Mouse (Mus musculus) intestine, embryonic 14.5 days (tissue): Measurements from ENCODE around the gene Tlr11. TPM values are rescaled to one million over a fixed set of nuclear protein-coding genes. Genes with fewer than 3 reads are reported as not detected.

Experiments used
- ATAC-seq: fragments of 200-750 bp; cut with Nextera tagmentation; replicated peaks from 2 replicates; pipeline ENCODE4 v1.8.0; 2017; ENCODE audit warnings: low read depth, moderate number of reproducible peaks, moderate TSS enrichment, moderate library complexity; ENCODE audit not compliant: low FRiP score, low TSS enrichment
- DNase-seq: peaks from one replicate; pipeline ENCODE4 v3.0.0-alpha.2; 2018; ENCODE audit warnings: low spot score
- H3K27ac ChIP-seq: fragments of 300-500 bp; sonication (generic); 2 replicates; pipeline ENCODE4 v1.5.1; 2014; ENCODE audit warnings: low read depth, mild to moderate bottlenecking, control low read depth
- H3K27me3 ChIP-seq: fragments of 300-500 bp; sonication (generic); replicated peaks from 2 replicates; pipeline ENCODE4 v1.6.1; 2014; ENCODE audit warnings: low read length, control low read depth; ENCODE audit not compliant: control insufficient read depth, insufficient read depth
- H3K36me3 ChIP-seq: fragments of 300-500 bp; sonication (generic); 2 replicates; pipeline ENCODE4 v1.6.1; 2014; ENCODE audit warnings: low read length, control low read depth; ENCODE audit not compliant: control insufficient read depth, insufficient read depth
- H3K4me1 ChIP-seq: fragments of 300-500 bp; sonication (generic); replicated peaks from 2 replicates; pipeline ENCODE4 v1.6.1; 2014; ENCODE audit warnings: low read length, control low read depth, mixed read lengths; ENCODE audit not compliant: control insufficient read depth, insufficient read depth
- H3K4me2 ChIP-seq: fragments of 300-500 bp; sonication (generic); 2 replicates; pipeline ENCODE4 v1.6.1; 2014; ENCODE audit warnings: low read length
- H3K4me3 ChIP-seq: fragments of 300-500 bp; sonication (generic); 2 replicates; pipeline ENCODE4 v1.5.1; 2014; ENCODE audit warnings: low read depth, low read length, control low read depth, mixed read lengths
- H3K9ac ChIP-seq: fragments of 300-500 bp; sonication (generic); 2 replicates; pipeline ENCODE4 v1.6.1; 2014; ENCODE audit warnings: mild to moderate bottlenecking, low read length
- H3K9me3 ChIP-seq: fragments of 300-500 bp; sonication (generic); 2 replicates; pipeline ENCODE4 v1.6.1; 2016; ENCODE audit warnings: low read length, control low read depth; ENCODE audit not compliant: control insufficient read depth
- WGBS: fragments of 180-500 bp; shearing (Covaris S2); extraction: QIAGEN DNeasy Blood & Tissue Kit; methylation state at CpG from one replicate; pipeline ENCODE4 v1.1.7; 2014; 5-methylcytosine and 5-hydroxymethylcytosine counted together
- polyA plus RNA-seq: library from polyadenylated mRNA; unstranded; fragments of >200 nt; fragmentation: Nextera tagmentation; extraction: Ambion mirVana; gene quantifications from 2 replicates; pipeline ENCODE4 v1.2.1, GENCODE M21; 2014

The Tlr11 gene
- not detected in 2 replicates for polyA plus RNA-seq

DNA sequence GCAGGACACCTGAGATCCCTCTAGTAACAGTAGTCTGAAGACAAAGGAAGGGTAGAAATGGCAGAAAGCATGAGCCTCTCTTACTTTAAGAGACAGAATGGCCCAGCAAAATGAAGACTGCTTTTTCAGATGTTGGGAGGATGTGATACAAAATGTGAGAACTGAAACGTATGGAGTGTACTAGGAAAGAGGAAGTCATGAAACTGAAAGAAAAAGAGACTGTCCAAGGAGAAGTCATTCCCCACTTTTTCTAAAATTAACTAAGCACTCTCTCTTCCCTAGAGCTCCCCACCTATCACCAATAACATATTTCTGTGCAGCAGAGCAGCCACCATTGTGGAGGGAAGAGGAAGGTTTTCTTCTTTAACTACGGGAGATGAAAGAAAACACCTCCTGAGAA, at the start of gene Tlr11:
TSS of gene Tlr11 (plus strand) at position 322 of the 400 bp plus-strand sequence.
- Histone ChIP-seq H3K36me3 (no peaks in the 10 kb centered on the region), H3K4me2 (no peak within 1 kb of the TSS), H3K4me3 (no peak within 1 kb of the TSS), H3K27me3 (no peaks in the 10 kb centered on the region), H3K4me1 (no peaks in the 10 kb centered on the region), H3K9me3 (no peaks in the 10 kb centered on the region), H3K27ac (no peak within 1 kb of the TSS), H3K9ac (no peak within 1 kb of the TSS)
- no peak for DNase-seq
- ATAC-seq: no peak
- WGBS: 80% methylated on average over 2 of the region's 2 CpGs

DNA sequence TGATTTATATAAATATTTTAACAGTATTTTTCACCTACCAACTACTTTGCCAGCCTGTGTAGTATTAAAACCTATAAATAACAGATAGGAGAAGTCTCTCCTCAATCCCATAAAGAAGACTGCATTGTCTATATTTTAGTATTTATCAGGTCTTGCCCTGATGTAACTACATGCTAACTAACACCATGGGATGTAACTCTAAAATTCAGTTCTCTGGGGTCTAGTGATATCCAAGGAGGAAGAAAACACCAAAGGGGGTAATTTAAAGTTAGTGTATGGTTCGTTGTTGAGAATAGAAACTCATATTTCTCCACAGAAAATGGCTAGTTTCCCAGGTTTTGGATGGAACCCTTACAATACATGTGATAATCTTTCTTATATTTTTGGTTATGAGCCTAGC, 31.1 kb upstream of the Tlr11 start, which contains the start of gene Olfr734:
TSS of gene Olfr734 (minus strand) at position 101 of the 400 bp plus-strand sequence.
- WGBS: 59% methylated on average over 1 of the region's 1 CpGs
- ATAC-seq (no peak), DNase-seq (no peak)
- Histone ChIP-seq H3K27me3 (no peaks in the 10 kb centered on the region), H3K4me1 (no peaks in the 10 kb centered on the region), H3K36me3 (no peaks in the 10 kb centered on the region), H3K4me2 (no peak within 1 kb of the TSS), H3K9ac (no peak within 1 kb of the TSS), H3K9me3 (no peaks in the 10 kb centered on the region), H3K27ac (no peak within 1 kb of the TSS), H3K4me3 (no peak within 1 kb of the TSS)

DNA sequence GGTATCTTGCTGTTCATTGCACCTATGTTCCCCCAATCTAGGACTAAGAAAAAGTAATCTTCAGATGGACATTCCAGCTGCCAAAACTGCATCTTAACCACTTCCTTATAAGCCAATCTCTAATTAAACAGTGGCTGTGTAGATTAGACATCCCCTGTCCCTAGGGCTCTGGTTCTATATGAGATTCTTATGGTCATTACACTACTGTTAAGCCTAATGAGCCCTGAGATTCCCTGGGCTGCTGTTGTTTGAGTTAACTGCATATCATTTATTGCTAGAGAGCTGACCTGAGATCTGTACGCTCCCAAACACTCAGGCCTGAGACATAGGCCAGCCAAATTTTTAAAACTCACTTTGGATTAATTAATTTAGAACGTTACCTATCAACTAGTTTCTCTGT, 8.9 kb upstream of the Tlr11 start, which contains the start of gene Olfr735:
TSS of gene Olfr735 (minus strand) at position 77 of the 400 bp plus-strand sequence.
- no peaks in the 10 kb centered on the region for H3K4me1 ChIP-seq
- no peak within 1 kb of the TSS for H3K27ac ChIP-seq
- H3K36me3 ChIP-seq: no peaks in the 10 kb centered on the region
- no peaks in the 10 kb centered on the region for H3K27me3 ChIP-seq
- H3K9ac ChIP-seq: no peak within 1 kb of the TSS
- ATAC-seq (no peak), DNase-seq (no peak)
- no peaks in the 10 kb centered on the region for H3K9me3 ChIP-seq
- H3K4me3 ChIP-seq: no peak within 1 kb of the TSS
- 85% methylated on average over 2 of the region's 2 CpGs for WGBS
- no peak within 1 kb of the TSS for H3K4me2 ChIP-seq

DNA sequence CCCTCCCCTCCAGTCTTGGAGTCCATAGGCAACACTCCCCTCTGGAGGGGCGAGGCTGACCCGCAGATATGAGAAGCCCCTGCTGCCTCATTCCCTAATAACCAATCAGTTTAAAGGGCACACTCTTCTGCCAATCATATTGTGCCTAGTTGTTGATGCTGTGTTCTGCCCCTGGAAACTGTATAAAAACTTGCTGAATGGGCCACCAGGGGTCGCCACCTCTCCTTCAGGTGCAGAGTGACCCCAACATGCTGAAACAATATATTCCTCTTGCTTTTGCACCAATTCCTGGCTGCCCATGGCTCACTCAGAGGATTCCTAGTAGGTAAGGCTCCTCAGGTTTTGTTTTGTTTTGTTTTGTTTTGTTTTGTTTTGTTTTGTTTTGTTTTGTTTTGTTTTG, 5.3 kb upstream of the Tlr11 start:
- no peak for DNase-seq

DNA sequence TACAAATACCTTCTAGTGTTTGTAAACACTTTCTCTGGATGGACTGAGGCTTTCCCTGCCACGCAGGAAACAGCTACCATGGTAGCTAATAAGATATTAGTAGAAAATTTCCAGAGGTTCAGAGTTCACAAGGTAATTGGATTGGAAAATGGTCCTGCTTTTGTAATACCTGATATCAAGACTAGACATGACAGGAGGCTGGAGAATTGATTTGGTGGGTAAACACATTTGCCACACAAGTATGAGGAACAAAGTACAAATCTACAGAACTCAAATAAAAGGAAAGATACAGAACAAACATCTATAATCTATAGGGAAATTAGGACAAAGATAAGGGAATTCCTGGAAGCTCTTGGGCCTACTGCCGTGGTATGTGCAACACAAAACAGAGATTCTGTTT, 989 bp upstream of the Tlr11 start:
- Histone ChIP-seq H3K9me3 (no peaks in the 10 kb centered on the region), H3K9ac (no peak overlapping the region), H3K27ac (no peak overlapping the region), H3K27me3 (no peaks in the 10 kb centered on the region), H3K4me2 (no peak overlapping the region), H3K4me3 (no peak overlapping the region), H3K36me3 (no peaks in the 10 kb centered on the region), H3K4me1 (no peaks in the 10 kb centered on the region)
- ATAC-seq (no peak), DNase-seq (no peak)
- 62% methylated on average over 2 of the region's 2 CpGs for WGBS

More for the DNA sequence above, 5.3 kb upstream of the Tlr11 start:
- no peaks in the 10 kb centered on the region for H3K9me3 ChIP-seq
- no peak overlapping the region for H3K4me3 ChIP-seq
- 55% methylated on average over 3 of the region's 3 CpGs for WGBS
- no peak overlapping the region for H3K27ac ChIP-seq
- no peak overlapping the region for H3K9ac ChIP-seq
- no peak for ATAC-seq
- no peak overlapping the region for H3K4me2 ChIP-seq
- H3K4me1 ChIP-seq: no peaks in the 10 kb centered on the region
- H3K27me3 ChIP-seq: no peaks in the 10 kb centered on the region
- H3K36me3 ChIP-seq: no peaks in the 10 kb centered on the region

DNA sequence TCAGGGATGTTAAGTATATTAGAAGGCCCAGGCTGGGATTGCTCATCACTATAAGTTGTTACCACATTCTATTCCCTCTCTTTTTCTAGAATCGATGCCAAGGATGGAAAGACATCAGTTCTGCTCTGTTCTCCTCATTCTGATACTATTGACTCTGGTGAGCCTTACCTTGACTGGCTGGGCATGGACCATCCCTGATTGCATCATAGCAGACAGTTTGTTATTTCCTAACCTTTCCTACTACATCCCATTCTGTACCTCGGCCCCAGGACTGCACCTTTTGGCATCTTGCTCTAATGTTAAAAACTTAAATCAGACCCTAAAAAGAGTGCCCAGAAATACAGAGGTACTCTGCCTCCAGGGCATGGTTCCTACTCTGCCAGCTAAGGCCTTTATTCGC, 2.8 kb downstream of the Tlr11 start:
- Histone ChIP-seq H3K4me2 (no peak overlapping the region), H3K9ac (no peak overlapping the region), H3K9me3 (no peaks in the 10 kb centered on the region), H3K4me1 (no peaks in the 10 kb centered on the region), H3K27ac (no peak overlapping the region), H3K36me3 (no peaks in the 10 kb centered on the region), H3K4me3 (no peak overlapping the region), H3K27me3 (no peaks in the 10 kb centered on the region)
- 93% methylated on average over 3 of the region's 3 CpGs for WGBS
- no peak for ATAC-seq
- no peak for DNase-seq

DNA sequence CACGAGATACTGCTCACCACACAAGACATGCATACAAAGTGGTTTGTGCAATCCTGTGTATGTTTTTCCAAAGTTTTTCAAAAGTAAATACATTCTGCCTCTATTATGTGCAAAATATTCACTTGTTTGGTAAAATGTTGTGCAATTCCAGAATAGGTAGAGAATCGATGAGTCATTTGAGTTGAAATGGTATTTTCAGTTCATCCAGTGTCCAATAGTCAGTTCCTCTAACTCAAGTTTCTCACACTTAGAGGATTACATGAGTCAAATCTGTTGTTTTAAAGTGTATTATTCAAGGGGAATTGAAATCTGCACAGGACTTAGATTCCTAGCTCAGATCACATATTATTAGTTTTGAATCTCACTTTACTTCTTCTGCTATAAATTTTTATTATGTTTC, 5.8 kb downstream of the Tlr11 start:
- H3K36me3 ChIP-seq: no peaks in the 10 kb centered on the region
- no peak overlapping the region for H3K9ac ChIP-seq
- no peak overlapping the region for H3K27ac ChIP-seq
- no peaks in the 10 kb centered on the region for H3K4me1 ChIP-seq
- WGBS: 95% methylated on average over 2 of the region's 2 CpGs
- no peak for ATAC-seq
- H3K27me3 ChIP-seq: no peaks in the 10 kb centered on the region
- no peak for DNase-seq
- H3K4me2 ChIP-seq: no peak overlapping the region
- no peak overlapping the region for H3K4me3 ChIP-seq
- H3K9me3 ChIP-seq: no peaks in the 10 kb centered on the region

DNA sequence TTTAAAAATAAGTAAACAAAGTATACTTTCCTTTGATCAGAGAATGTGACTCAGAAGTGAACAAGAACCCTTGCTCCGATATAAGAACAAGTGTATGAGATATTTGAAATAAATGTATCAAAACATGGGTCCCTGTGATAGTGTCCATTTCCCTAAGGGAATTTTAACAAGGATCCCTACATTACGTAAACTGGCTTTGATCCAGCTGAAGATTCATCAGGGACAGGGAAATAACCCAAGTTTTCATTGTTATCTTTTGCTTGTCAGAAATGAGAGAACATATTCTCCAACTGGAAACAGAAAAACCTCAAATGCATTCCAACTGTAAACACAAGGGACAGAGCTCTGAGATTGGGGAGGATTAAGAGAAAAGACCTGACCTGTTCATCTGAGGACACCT, 23.1 kb downstream of the Tlr11 start, which contains the start of gene Olfr736:
TSS of gene Olfr736 (plus strand) at position 301 of the 400 bp plus-strand sequence.
- WGBS: 59% methylated on average over 2 of the region's 2 CpGs
- DNase-seq (no peak), ATAC-seq (no peak)
- H3K4me2 ChIP-seq: no peak within 1 kb of the TSS
- no peaks in the 10 kb centered on the region for H3K36me3 ChIP-seq
- no peaks in the 10 kb centered on the region for H3K27me3 ChIP-seq
- H3K4me1 ChIP-seq: no peaks in the 10 kb centered on the region
- H3K9ac ChIP-seq: no peak within 1 kb of the TSS
- H3K9me3 ChIP-seq: no peaks in the 10 kb centered on the region
- H3K27ac ChIP-seq: no peak within 1 kb of the TSS
- H3K4me3 ChIP-seq: no peak within 1 kb of the TSS

DNA sequence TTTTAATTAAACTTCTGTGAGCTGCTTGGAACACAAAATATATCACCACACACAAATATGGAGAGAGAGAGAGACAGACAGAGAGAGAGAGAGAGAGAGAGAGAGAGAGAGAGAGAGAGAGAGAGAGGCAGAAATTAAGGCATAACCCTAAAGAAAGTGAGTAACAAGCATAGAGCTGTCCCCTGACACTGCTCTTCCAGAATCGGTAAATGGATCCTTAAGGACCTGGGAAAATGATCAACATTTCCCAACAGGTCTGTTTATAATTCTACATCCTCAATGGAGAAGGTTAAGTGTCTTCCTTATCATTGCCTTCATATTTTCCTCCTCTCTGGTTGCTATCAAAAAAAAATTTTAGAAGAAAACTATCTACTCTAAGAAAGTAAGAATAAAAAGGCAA, 49.6 kb downstream of the Tlr11 start, which contains the start of gene Olfr738:
TSS of gene Olfr738 (plus strand) at position 301 of the 400 bp plus-strand sequence.
- 59% methylated on average over 1 of the region's 1 CpGs for WGBS
- H3K4me3 ChIP-seq: no peak within 1 kb of the TSS
- no peak within 1 kb of the TSS for H3K27ac ChIP-seq
- no peaks in the 10 kb centered on the region for H3K9me3 ChIP-seq
- H3K36me3 ChIP-seq: no peaks in the 10 kb centered on the region
- DNase-seq (no peak), ATAC-seq (no peak)
- no peak within 1 kb of the TSS for H3K4me2 ChIP-seq
- no peaks in the 10 kb centered on the region for H3K27me3 ChIP-seq
- no peaks in the 10 kb centered on the region for H3K4me1 ChIP-seq
- H3K9ac ChIP-seq: no peak within 1 kb of the TSS
